Mouse (Mus musculus): Measurements from ENCODE around the gene Ccdc188.

Gene Ccdc188

GRCm38 (mm10) chr16:18234671-18235388 lies 17.2 kb downstream of the Ccdc188 start, which contains the start of gene Zdhhc8:
Zdhhc8 (minus strand) TSS chr16:18235136.
- peak in 1 of 2 experiments; percentile 70 for DNase-seq (ENCODE audit: low spot score in 2 of 2)

GRCm38 (mm10) chr16:18235389-18236065 lies 17.8 kb downstream of the Ccdc188 start:
- peak in 1 of 2 experiments; percentile 71 for DNase-seq (ENCODE audit: low spot score in 2 of 2)

GRCm38 (mm10) chr16:18236676-18237501 lies 19.2 kb downstream of the Ccdc188 start:
- no peak for DNase-seq (ENCODE audit: low spot score in 2 of 2)

- no peak for DNase-seq (ENCODE audit: low spot score in 2 of 2)
Observed at GRCm38 (mm10) chr16:18241581-18241980, 23.9 kb downstream of the Ccdc188 start.

- DNase-seq (ENCODE audit: low spot score in 2 of 2) = no peak
Observed at GRCm38 (mm10) chr16:18247521-18248399, 30.1 kb downstream of the Ccdc188 start.

- peak; percentile 97 to 98 for DNase-seq (ENCODE audit: low spot score in 2 of 2)
Observed at GRCm38 (mm10) chr16:18248433-18249363, 31.0 kb downstream of the Ccdc188 start, which contains the start of the genes Trmt2a and Ranbp1. Trmt2a (plus strand) TSS chr16:18248679. Ranbp1 (minus strand) TSS chr16:18248732.

- DNase-seq (ENCODE audit: low spot score in 2 of 2) = no peak
Observed at GRCm38 (mm10) chr16:18249364-18249967, 31.8 kb downstream of the Ccdc188 start.

GRCm38 (mm10) chr16:18250231-18250630 lies 32.6 kb downstream of the Ccdc188 start:
- DNase-seq (ENCODE audit: low spot score in 2 of 2) = no peak

GRCm38 (mm10) chr16:18250828-18251790 lies 33.4 kb downstream of the Ccdc188 start:
- DNase-seq (ENCODE audit: low spot score in 2 of 2) = no peak

- no peak for DNase-seq (ENCODE audit: low spot score in 2 of 2)
Observed at GRCm38 (mm10) chr16:18252736-18253135, 35.1 kb downstream of the Ccdc188 start.

GRCm38 (mm10) chr16:18253866-18254265 lies 36.2 kb downstream of the Ccdc188 start:
- DNase-seq (ENCODE audit: low spot score in 2 of 2) = no peak

GRCm38 (mm10) chr16:18258221-18258620 lies 40.5 kb downstream of the Ccdc188 start, which contains the start of gene Gm49776:
Gm49776 (minus strand) TSS chr16:18258321.
- DNase-seq (ENCODE audit: low spot score in 2 of 2) = no peak

- no peak for DNase-seq (ENCODE audit: low spot score in 2 of 2)
Observed at GRCm38 (mm10) chr16:18265024-18265423, 47.3 kb downstream of the Ccdc188 start.

- DNase-seq (ENCODE audit: low spot score in 2 of 2) = no peak
Observed at GRCm38 (mm10) chr16:18268182-18268581, 50.5 kb downstream of the Ccdc188 start.

Data from frontal cortex, postnatal 14 days (tissue).